Mouse (Mus musculus): ENCODE data around the gene Fndc3b. TPM values are rescaled to one million over a fixed set of nuclear protein-coding genes. Genes with fewer than 3 reads are reported as not detected.

The Fndc3b gene
- total RNA-seq, 2 experiments from 2014 or later = 0.28 to 2.8 TPM

DNA sequence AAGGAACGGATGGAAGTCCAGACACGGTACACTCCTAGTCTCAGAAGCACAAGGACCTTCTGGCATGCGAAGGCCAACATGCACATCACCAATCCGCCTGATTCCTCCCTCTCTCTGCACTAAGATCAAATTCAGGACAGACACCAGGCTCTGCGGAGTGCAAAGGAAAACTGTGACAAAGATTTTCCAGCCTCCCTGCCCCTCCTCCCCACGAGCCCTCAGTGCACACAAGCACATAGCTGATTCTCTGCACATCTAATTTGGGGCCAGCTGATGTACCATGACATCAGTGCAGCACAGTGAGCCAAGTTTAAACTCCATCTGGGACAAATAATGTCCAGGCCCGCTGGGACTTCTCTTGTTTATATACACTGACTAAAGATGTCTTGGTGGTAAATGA lies 80.0 kb downstream of the Fndc3b start:
- ATAC-seq (replicated peaks; ENCODE audit: low FRiP score, low TSS enrichment, poor library complexity, severe bottlenecking) = no peak

DNA sequence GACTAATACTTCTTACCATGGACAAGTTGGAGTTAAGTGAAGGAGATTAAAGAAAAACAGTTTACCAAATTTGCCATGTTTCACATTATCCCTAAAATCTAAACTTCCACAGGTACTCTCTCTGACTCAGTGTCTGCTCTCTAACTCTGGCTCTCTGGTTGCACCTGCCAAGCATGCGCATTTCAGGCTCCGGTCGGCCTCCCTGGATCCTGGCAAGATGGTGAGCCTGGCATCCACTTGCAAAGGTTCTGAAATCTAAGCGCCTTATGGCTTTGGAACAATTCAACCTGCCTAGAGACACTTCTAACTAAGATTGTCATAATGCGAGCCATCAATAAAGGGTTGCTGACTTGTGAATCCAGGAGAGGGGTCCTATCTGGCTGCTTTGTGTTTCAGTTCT lies 81.4 kb downstream of the Fndc3b start:
- ATAC-seq (replicated peaks; ENCODE audit: low FRiP score, low TSS enrichment, poor library complexity, severe bottlenecking) = no peak

DNA sequence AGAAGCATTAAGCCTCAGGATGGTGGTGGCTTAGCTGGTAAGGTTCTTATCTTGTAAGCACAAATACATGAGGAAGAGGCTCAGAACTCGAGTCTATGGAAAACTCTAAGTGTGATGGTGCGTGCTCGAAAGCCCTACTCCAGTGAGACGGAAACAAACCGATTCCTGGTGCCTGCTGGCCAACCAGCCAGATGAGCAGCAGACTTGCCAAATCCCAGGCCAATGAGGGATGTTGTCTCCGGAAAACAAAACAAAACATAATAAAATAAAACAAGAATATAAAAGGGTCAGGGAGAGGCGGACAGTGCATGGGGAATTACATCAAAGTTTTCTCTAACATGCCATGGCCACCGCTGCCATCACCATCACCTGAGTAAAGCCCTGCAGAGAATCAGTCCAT lies 84.8 kb downstream of the Fndc3b start:
- no peak for ATAC-seq (replicated peaks; ENCODE audit: low FRiP score, low TSS enrichment, poor library complexity, severe bottlenecking)

DNA sequence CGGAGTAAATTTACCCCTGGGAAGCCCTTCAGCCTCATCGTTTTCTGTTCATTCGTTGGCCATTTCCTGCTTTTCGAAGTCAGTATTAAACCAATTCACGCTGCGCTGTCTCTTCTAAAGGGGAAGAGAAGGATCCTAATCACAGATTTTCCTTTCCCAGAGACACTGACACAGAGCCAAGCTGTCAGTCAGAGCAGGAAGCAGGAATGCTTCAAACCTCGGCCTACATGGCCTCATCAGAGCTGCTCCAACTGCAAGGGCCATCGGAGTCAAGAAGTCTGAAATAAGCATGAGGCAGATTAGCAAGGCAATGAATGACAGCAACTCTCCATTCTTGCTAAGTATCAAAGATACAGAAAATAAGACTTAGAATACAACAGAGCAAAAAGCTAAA lies 85.5 kb downstream of the Fndc3b start:
- no peak for ATAC-seq (replicated peaks; ENCODE audit: low FRiP score, low TSS enrichment, poor library complexity, severe bottlenecking)

DNA sequence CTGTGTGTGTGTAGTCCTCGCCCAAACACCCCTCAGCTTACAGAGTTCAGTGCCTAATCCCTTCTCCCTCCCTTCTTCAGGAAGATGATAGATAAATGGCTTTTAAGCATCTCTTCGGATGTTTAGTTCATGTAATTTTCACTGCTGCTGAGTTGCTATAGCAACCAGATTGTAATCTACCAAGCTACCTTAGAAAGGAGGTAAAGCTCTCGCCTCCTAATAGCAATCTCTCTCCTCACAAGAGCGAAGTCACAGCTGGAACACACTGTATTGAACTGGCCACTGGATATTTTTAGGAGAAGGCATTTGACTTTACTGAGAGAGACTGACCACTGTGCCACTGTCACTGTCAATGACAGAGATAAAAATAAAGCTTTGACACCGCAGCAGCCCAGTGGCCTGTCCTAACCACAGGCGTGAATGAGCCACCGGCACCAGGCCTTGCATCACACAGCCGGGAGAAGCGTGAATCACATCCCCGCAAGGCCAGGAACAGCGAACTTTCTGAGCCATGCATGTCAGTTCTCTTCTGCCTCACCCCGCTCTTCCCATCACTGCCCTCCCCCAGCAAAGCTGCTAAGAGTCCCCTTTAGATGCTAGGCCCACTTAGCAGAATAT lies 86.0 kb downstream of the Fndc3b start:
- ATAC-seq (replicated peaks; ENCODE audit: low FRiP score, low TSS enrichment, poor library complexity, severe bottlenecking) = no peak

DNA sequence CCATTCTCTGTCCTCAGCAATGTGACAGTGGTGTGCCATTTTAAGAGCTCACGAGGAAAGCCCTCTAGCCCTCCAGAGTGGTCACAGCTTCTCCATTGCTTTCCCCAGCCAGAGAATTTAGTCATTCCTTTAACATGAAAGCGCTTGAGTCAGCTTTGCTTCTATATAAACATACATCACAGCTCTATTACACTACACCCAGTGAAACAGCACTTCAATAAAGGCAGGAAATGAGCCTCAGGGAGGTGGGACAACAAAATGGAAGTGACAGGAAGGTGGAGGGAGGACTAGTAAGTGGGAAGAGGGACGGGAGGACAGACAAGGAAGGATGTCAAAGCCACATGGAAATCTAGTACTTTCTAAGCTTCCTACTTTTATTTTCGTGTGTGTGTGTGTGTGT lies 88.7 kb downstream of the Fndc3b start:
- ATAC-seq (replicated peaks; ENCODE audit: low FRiP score, low TSS enrichment, poor library complexity, severe bottlenecking) = no peak

DNA sequence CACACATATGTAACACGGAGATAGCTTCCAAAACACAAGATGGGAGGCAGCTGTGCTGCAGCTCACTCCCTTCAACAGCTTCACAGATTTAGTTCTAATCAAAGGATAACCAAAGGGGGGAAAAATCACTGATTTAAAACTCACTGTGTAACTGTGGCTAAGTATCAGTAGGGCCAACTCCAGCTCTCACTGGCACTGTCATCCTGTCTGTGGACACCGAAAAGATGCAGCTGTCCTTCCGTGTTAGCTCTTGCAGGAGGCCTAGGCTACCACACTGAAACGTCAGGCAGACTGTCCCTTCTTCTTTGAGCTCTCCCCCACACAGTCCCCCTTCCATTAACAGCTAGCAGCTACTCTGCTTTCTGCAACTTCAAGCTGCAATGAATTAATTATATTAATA lies 89.9 kb downstream of the Fndc3b start:
- ATAC-seq (replicated peaks; ENCODE audit: low FRiP score, low TSS enrichment, poor library complexity, severe bottlenecking) = no peak

DNA sequence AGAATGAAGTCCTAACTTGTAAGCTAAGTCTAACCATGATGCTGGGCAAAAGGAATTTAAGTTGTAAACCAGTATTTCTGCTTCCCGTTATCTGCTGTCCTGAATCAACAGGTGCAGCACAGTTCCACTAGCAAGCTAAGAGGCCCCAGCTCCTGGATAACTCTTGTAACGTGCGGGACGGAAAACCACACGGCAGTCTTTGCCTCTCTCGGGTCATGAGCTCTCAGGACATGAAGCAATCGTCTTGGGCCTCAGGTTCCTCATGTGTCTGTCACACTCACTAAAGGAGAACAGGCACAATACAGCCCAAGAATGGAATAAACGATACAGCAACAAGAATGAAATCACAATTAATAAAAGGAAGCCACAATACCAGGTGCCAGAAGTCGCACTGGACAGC lies 93.4 kb downstream of the Fndc3b start:
- no peak for ATAC-seq (replicated peaks; ENCODE audit: low FRiP score, low TSS enrichment, poor library complexity, severe bottlenecking)

DNA sequence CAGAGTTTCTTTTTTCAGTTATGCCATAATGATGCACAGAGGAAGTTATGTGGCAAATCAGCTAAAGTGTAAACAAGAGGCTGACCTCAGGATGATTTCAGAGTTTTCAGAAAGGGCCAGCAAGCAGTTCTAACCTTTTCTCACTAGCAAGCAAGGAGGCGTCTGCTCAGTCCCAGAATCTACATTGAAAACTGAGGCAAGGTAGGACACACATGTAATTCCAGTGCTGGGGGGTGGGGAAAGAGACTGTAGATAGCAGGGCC lies 93.9 kb downstream of the Fndc3b start:
- no peak for ATAC-seq (replicated peaks; ENCODE audit: low FRiP score, low TSS enrichment, poor library complexity, severe bottlenecking)

DNA sequence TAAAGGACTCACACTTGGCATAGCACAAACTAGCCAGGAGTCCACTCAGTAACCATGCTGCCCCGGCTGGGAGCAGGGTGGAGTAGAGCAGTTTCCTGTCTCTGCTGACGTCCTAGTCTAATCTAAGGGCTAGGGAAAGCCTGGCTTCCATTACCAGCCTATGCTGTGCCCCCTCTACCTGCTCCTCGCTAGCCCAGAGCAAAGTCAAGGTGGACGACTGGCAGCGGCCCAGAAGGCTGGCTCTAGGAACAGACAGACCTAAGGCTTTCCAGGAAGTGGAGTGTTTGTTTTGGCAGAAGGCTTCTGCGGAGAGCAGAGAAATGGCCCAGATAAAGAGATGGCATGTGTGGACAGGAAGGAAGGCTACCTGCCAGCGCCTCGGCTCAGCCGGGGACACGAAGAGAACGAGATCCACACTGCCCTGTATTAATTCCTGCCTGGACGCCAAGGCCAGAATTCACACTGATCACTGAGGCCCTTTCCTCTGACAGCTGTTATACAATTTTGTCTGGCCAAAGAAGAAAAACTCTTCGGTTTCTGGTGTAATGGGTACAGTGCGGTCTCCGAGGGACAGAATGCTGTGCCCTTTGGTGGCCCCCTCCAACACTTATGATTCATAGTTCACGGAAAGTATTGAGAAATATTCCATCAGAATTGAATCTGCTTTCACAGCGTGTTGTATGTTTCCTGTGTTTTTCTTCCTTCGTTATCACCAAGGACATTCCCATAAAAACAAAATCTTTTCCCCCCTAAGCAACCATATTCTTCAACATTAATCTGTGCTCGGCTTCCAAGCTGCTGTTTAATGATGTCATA lies 94.5 kb downstream of the Fndc3b start:
- peak; percentile 68 for ATAC-seq (replicated peaks; ENCODE audit: low FRiP score, low TSS enrichment, poor library complexity, severe bottlenecking)

DNA sequence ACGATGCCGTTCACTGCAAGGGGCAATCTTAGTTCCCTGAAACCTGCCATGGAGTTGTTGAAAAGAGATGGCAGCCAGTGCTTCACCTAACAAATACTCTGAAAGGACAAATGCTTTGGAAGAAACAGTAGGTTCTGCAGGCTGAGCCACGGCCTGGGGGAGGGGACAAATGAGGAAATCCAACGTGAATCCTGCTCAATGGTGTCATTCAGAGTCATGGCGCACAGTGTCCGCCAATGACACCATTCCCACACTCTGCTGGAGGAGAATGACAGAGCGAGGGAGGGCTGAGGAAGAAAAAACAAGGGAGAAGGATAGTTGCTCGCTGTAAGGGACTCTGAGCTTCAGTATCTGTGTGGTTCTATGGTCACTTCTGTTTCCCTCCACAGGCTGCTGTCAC lies 95.6 kb downstream of the Fndc3b start:
- no peak for ATAC-seq (replicated peaks; ENCODE audit: low FRiP score, low TSS enrichment, poor library complexity, severe bottlenecking)

DNA sequence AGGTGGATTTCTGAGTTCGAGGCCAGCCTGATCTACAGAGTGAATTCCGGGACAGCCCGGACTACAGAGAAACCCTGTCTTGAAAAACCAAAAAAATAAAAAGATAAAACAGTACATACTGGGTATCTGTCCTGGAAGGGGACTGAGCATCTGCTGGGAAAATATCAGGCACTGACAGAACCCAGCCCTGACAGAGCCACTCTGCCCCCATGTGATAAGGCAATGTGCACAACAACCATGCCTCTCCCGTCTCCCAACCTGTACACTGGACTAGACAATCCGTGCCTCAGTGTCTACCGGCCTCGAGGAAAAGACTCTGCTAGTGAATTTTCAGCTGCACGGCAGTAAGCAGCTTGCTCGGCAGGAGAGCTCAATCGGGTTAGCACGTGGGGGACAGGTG lies 97.3 kb downstream of the Fndc3b start:
- 0 out of 2 replicates have a peak, but pooled peaks have one; percentile 44 for ATAC-seq (replicated peaks; ENCODE audit: low FRiP score, low TSS enrichment, poor library complexity, severe bottlenecking)

DNA sequence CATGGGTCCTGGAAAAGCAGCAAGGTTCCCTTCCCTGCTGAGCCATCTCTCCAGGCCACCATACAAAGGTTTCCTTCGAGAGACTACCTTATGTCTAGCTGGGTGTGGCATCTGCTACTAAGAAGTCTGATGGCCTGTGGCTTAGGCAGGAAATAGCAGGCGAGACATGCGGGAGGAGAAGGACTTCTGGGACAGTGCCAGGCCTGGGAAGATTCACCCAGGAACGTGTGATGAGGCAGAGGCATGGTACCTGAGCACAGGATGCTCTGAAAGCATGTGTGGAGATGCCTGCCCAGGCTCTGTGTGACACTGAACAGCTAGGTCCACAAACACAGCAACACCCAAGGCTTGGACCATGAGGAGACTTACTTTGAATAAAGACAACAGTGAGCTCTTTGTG lies 98.1 kb downstream of the Fndc3b start:
- no peak for ATAC-seq (replicated peaks; ENCODE audit: low FRiP score, low TSS enrichment, poor library complexity, severe bottlenecking)

DNA sequence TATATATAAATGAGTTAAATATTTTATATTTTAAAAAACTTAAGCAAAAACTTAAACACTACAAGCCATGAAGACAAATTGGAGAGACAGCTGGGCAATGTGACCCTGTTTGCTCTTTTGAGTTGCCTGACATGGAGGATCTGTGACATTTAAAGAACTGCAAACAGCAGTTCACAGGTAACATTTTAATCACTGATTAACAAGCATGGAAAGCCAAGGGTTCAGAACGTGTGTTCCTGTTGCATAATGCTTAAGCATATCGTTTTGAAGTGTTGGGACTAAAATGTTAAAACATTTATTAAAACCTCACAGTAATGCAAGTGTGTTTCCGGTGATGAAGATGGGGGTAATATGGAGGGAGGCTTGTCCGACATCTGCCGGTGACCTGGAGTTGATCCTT lies 99.1 kb downstream of the Fndc3b start:
- ATAC-seq (replicated peaks; ENCODE audit: low FRiP score, low TSS enrichment, poor library complexity, severe bottlenecking) = no peak

DNA sequence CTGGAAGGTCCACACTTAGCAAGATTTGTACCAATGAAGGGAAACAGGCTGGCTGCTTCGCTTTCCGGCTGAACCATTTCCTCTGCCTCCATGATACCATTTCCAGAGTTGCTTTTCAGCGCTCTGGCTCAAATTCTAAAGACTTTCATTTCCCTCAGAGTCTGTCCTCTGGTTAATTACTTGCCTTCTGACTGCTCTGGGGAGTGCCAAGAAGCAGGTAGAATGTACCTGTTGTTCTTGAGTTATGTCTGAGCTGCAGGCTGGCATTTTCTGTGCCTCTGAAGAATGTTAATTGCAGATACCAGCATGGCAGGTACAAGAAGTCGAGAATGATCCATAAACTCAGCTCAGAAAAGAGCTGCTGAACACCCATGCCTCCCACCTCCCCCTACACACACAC lies 100.6 kb downstream of the Fndc3b start:
- ATAC-seq (replicated peaks; ENCODE audit: low FRiP score, low TSS enrichment, poor library complexity, severe bottlenecking) = no peak

DNA sequence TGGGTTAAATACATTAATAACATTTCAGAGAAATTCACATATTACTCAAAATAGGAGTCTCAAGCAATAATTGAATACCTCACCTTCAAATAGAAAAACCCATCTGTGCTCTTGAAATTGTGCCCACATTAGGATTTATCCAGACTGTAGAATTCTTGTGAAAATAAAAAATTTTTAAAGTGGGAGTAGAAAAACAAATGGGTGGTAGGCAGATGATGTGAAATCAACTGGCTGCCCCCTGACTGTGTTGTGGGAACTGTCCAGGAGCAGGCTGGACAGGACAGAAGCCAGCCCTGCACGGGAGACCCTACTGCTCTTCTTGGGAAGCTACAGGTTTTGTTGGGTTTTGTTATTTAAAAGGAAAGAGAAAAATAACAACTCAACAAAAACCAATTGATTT lies 101.0 kb downstream of the Fndc3b start:
- no peak for ATAC-seq (replicated peaks; ENCODE audit: low FRiP score, low TSS enrichment, poor library complexity, severe bottlenecking)

DNA sequence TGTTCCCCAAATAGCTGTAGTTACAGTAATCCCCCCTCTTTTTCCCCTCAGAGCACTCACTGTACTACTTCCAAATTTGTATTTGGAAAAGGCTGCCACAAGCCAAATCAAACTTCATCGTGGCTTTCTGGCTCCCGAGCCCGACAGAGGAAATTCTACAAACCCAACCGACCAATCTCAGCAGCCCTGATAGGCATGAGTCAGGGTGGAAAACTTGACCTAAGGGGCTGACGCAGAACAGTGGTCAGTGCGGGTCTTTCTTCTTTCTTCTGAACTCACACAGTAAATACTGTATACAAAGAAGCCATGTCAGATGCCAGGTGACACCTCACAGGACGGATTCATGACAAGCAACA lies 103.3 kb downstream of the Fndc3b start:
- no peak for ATAC-seq (replicated peaks; ENCODE audit: low FRiP score, low TSS enrichment, poor library complexity, severe bottlenecking)

DNA sequence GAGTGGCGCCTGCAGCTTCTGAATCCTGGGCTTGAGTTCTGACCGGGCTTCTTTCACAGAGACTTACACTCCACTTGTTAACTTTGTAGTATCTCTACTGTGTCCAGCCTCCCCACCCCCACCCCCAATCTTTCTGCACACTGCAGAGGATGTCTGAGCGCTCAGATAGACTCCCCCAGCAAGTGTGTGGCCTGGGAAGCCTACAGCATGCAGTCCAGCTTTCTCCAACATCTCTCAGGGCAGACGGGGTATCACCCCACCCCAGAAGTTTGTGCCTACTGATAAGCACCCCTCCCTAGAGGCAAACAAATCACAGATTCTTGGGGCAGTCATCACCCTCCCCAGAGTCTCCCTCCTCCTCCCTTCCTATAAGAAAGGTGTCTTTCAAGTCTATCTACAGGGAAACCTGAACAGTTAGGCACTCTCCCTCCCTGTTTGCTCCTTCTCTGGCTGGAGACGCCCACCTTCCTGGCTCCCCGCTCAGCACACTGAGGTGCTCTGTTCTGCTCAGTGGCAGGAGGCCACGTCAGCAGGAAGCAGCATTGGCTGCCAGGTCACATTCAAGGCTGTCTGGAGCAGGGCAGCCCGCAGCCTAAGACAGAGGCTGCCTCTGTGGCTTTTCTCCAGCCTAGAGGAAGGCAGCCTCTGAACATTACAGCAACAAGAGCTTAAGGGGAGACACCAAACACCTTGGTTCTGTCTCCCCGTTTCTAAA lies 103.9 kb downstream of the Fndc3b start:
- ATAC-seq (replicated peaks; ENCODE audit: low FRiP score, low TSS enrichment, poor library complexity, severe bottlenecking) = peak; percentile 84

DNA sequence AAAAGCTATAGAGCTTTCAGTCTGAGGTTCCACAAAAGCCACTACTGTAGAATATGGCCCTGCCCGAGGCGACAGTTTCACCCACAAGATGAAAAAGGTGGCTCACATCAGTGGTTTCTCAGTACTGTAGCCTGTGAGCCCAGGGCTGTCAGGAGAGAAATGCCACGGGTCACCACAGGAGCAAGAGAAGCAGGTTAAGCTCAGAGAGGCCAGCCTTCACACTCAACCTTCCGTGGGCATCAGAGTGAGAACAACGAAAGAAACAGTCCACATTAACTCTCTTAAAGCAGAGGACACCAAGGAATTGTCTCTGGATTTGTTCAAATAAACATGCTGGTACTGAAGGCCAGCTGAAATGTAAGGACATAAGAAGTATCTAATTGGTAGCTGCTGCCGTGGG lies 104.5 kb downstream of the Fndc3b start:
- ATAC-seq (replicated peaks; ENCODE audit: low FRiP score, low TSS enrichment, poor library complexity, severe bottlenecking) = no peak

DNA sequence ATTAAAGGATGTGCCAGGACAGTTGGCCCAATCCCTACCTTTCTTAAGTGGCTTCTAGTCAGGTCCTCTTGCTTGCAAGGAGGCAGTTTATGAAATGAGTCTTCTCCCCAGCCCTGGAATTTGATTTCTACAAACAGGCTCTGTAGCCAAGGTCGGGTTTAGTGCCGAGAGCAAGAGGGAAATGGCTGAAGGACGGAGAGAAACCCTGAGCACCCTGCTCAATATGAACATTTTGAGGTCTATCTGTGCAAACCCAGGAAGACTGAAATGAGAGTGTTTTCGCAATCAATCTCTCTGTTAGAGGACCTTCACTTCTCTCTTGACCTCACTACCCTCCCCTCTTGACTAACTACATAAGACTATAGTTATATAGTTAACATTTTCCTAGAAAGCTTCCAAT lies 105.5 kb downstream of the Fndc3b start:
- no peak for ATAC-seq (replicated peaks; ENCODE audit: low FRiP score, low TSS enrichment, poor library complexity, severe bottlenecking)

DNA sequence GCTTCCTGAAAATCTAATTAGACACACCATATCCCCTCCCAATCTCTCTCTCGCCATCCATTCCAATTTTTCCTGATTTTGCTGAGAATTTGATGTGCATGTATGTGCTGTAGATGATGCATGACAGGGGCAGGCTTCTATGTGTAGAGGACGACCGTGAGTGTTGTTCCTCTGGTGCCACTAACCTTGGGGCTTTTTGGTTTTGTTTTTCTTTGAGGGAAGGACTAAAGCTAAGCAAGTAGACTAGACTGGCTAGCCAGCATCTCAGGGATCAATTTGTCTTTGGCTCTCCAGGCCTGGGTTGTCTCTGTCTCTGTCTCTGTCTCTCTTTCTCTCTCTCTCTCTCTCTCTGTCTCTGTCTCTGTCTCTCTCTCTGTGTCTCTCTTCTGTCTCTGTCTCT lies 106.0 kb downstream of the Fndc3b start:
- ATAC-seq (replicated peaks; ENCODE audit: low FRiP score, low TSS enrichment, poor library complexity, severe bottlenecking) = no peak

Measured in megakaryocyte-erythroid progenitor cell, adult 5-6 weeks (primary cell).